ENCODE assay signal across 33 mouse cellular contexts in the genomic region with DNA sequence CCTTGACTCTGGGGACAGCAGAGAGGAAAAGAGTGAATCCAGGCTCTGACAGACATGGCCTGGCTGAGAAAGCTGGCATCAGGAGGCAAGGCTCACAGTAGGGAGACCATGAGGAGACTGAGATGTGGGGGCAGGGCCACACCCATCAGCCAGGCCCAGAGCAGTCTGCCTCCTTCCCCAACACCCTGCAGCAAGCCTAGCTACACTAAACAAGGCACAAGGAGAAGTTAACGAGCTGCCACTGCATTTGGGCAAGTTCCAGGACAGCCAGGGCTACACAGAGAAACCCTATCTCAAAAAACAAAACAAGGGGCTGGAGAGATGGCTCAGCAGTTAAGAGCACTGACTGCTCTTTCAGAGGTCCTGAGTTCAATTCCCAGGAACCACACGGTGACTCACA. TPM values are rescaled to one million over a fixed set of nuclear protein-coding genes. Genes with fewer than 3 reads are reported as not detected.
DNase-seq lines count a peak whose midpoint lies in the region; ATAC-seq and TF ChIP-seq lines count a peak whose summit lies in the region.
"Had no signal": no experiment of that assay in that cellular context is flagged by ENCODE, and none has a peak within 500 bp of the region (broad histone marks: within the 10 kb centered on the region; RNA-seq: fewer than 3 reads in every experiment).

No protein-coding gene starts in this region.

- no peaks in the 10 kb centered on the region for H3K4me1 ChIP-seq in midbrain, embryonic 11.5 days (ENCODE audit: control insufficient read depth, insufficient read depth, low read length)
- peaks cover 17% of the 10 kb centered on the region for H3K4me1 ChIP-seq in midbrain, embryonic 10.5 days
- H3K4me1 ChIP-seq in liver, embryonic 14.5 days (replicated peaks; ENCODE audit: control insufficient read depth in 2 of 2, insufficient read depth in 2 of 2, low read length in 1 of 2), result peaks cover 28 to 60% of the 10 kb centered on the region in 2 experiments
- no peaks in the 10 kb centered on the region for H3K4me1 ChIP-seq in heart, embryonic 11.5 days (ENCODE audit: control insufficient read depth, insufficient read depth, low read length)
- H3K4me1 ChIP-seq in hindbrain, embryonic 11.5 days (replicated peaks; ENCODE audit: control insufficient read depth, insufficient read depth, low read length), result no peaks in the 10 kb centered on the region
- H3K4me1 ChIP-seq: intestine, embryonic 15.5 days; limb, embryonic 13.5 days; lung, embryonic 15.5 days; neural tube, embryonic 12.5 days had no signal

- no peak for ATAC-seq in CD4-positive, CD25-positive, alpha-beta regulatory T cell, adult 4 months
- no peak for ATAC-seq in midbrain, embryonic 11.5 days (ENCODE audit: low FRiP score)
- ATAC-seq in liver, embryonic 14.5 days (ENCODE audit: insufficient read depth), result no peak
- ATAC-seq in monocyte, adult 5-6 weeks (replicated peaks; ENCODE audit: insufficient number of reproducible peaks, low FRiP score, low TSS enrichment, poor library complexity, severe bottlenecking), result 0 out of 2 replicates have a peak, but pooled peaks have one; percentile 29
- ATAC-seq in heart, embryonic 11.5 days (replicated peaks; ENCODE audit: insufficient number of reproducible peaks, low FRiP score, low TSS enrichment), result no peak
- ATAC-seq in hindbrain, embryonic 11.5 days (ENCODE audit: low FRiP score), result no peak
- ATAC-seq: activated CD4-positive, CD25-positive, alpha-beta regulatory T cell, adult 4 months; forebrain, embryonic 14.5 days; hindbrain, postnatal 0 days; intestine, embryonic 15.5 days; midbrain, embryonic 16.5 days had no signal

- H3K9me3 ChIP-seq in midbrain, embryonic 11.5 days (ENCODE audit: control insufficient read depth, low read length), result no peaks in the 10 kb centered on the region
- H3K9me3 ChIP-seq in midbrain, embryonic 10.5 days (replicated peaks), result no peaks in the 10 kb centered on the region
- no peaks in the 10 kb centered on the region for H3K9me3 ChIP-seq in liver, embryonic 14.5 days (ENCODE audit: control insufficient read depth, low read length)
- no peaks in the 10 kb centered on the region for H3K9me3 ChIP-seq in heart, embryonic 11.5 days (replicated peaks; ENCODE audit: control insufficient read depth, low read length)
- no peaks in the 10 kb centered on the region for H3K9me3 ChIP-seq in hindbrain, embryonic 11.5 days (ENCODE audit: control insufficient read depth, low read length)
- H3K9me3 ChIP-seq: heart, embryonic 15.5 days; hindbrain, embryonic 12.5 days; intestine, embryonic 15.5 days; limb, embryonic 13.5 days; lung, embryonic 15.5 days; neural tube, embryonic 12.5 days; stomach, embryonic 15.5 days had no signal

- H3K9ac ChIP-seq in midbrain, embryonic 11.5 days (ENCODE audit: low read length), result no peak overlapping the region
- no peak overlapping the region for H3K9ac ChIP-seq in liver, embryonic 14.5 days (replicated peaks)
- H3K9ac ChIP-seq in heart, embryonic 11.5 days (ENCODE audit: low read depth, low read length), result no peak overlapping the region
- no peak overlapping the region for H3K9ac ChIP-seq in hindbrain, embryonic 11.5 days (ENCODE audit: low read depth, low read length)
- H3K9ac ChIP-seq: heart, embryonic 15.5 days; hindbrain, embryonic 12.5 days; intestine, embryonic 15.5 days; limb, embryonic 13.5 days; lung, embryonic 15.5 days; neural tube, embryonic 12.5 days; stomach, embryonic 15.5 days had no signal

- no peaks in the 10 kb centered on the region for H3K36me3 ChIP-seq in midbrain, embryonic 11.5 days (ENCODE audit: control insufficient read depth, insufficient read depth, low read length)
- H3K36me3 ChIP-seq in midbrain, embryonic 10.5 days, result no peaks in the 10 kb centered on the region
- no peaks in the 10 kb centered on the region for H3K36me3 ChIP-seq in liver, embryonic 14.5 days (replicated peaks; ENCODE audit: control insufficient read depth, insufficient read depth, low read depth)
- no peaks in the 10 kb centered on the region for H3K36me3 ChIP-seq in heart, embryonic 11.5 days (ENCODE audit: control insufficient read depth, insufficient read depth, low read length)
- no peaks in the 10 kb centered on the region for H3K36me3 ChIP-seq in hindbrain, embryonic 11.5 days (ENCODE audit: control insufficient read depth, insufficient read depth, low read length)
- H3K36me3 ChIP-seq: heart, embryonic 15.5 days; hindbrain, embryonic 12.5 days; intestine, embryonic 15.5 days; limb, embryonic 13.5 days; lung, embryonic 15.5 days; neural tube, embryonic 12.5 days; stomach, embryonic 15.5 days had no signal

- 67% methylated on average over 2 of the region's 2 CpGs for whole genome bisulfite sequencing in midbrain, embryonic 11.5 days
- 54% methylated on average over 2 of the region's 2 CpGs for WGBS in midbrain, embryonic 10.5 days
- 23% methylated on average over 2 of the region's 2 CpGs for WGBS in liver, embryonic 14.5 days (ENCODE audit: insufficient replicate concordance)
- 42% methylated on average over 2 of the region's 2 CpGs for WGBS in heart, embryonic 11.5 days (ENCODE audit: insufficient replicate concordance)
- WGBS in hindbrain, embryonic 11.5 days, result 54% methylated on average over 2 of the region's 2 CpGs

- TF ChIP-seq CTCF in liver, embryonic 14.5 days (IDR thresholded peaks at IDR 0.05; ENCODE audit: low read depth), result no peak

- no peak overlapping the region for H3K4me3 ChIP-seq in midbrain, embryonic 11.5 days (ENCODE audit: low read depth, low read length)
- no peak overlapping the region for H3K4me3 ChIP-seq in midbrain, embryonic 10.5 days
- H3K4me3 ChIP-seq in liver, embryonic 14.5 days (ENCODE audit: insufficient read depth in 1 of 2, low read depth in 2 of 2, low read length in 2 of 2), result no peak overlapping the region
- H3K4me3 ChIP-seq in heart, embryonic 11.5 days (ENCODE audit: low read depth, low read length), result no peak overlapping the region
- H3K4me3 ChIP-seq in hindbrain, embryonic 11.5 days (ENCODE audit: low read depth, low read length), result no peak overlapping the region
- H3K4me3 ChIP-seq: heart, embryonic 15.5 days; hindbrain, embryonic 12.5 days; intestine, embryonic 15.5 days; layer of hippocampus, adult 2 months; left cerebral cortex, adult 2 months; limb, embryonic 13.5 days; lung, embryonic 15.5 days; myocyte; neural tube, embryonic 12.5 days; stomach, embryonic 15.5 days had no signal

- no peak for TF ChIP-seq EP300 in liver, embryonic 14.5 days (IDR thresholded peaks at IDR 0.05; ENCODE audit: low read depth)

- H3K4me2 ChIP-seq in midbrain, embryonic 11.5 days, result no peak overlapping the region
- no peak overlapping the region; the same call in 1 of the 2 replicates for H3K4me2 ChIP-seq in liver, embryonic 14.5 days (ENCODE audit: low read depth)
- H3K4me2 ChIP-seq in heart, embryonic 11.5 days, result no peak overlapping the region
- H3K4me2 ChIP-seq in hindbrain, embryonic 11.5 days (replicated peaks; ENCODE audit: low read depth, low read length), result no peak overlapping the region
- H3K4me2 ChIP-seq: heart, embryonic 15.5 days; hindbrain, embryonic 12.5 days; intestine, embryonic 15.5 days; limb, embryonic 13.5 days; lung, embryonic 15.5 days; neural tube, embryonic 12.5 days; stomach, embryonic 15.5 days had no signal

- no peaks in the 10 kb centered on the region for H3K27me3 ChIP-seq in midbrain, embryonic 11.5 days (ENCODE audit: control insufficient read depth, insufficient read depth, low read length)
- H3K27me3 ChIP-seq in midbrain, embryonic 10.5 days (ENCODE audit: low read depth, poor library complexity, severe bottlenecking), result no peaks in the 10 kb centered on the region
- H3K27me3 ChIP-seq in liver, embryonic 14.5 days (ENCODE audit: control insufficient read depth, insufficient read depth, low read length), result no peaks in the 10 kb centered on the region
- H3K27me3 ChIP-seq in heart, embryonic 11.5 days (ENCODE audit: control insufficient read depth, insufficient read depth, low read length), result no peaks in the 10 kb centered on the region
- H3K27me3 ChIP-seq in hindbrain, embryonic 11.5 days (ENCODE audit: control insufficient read depth, insufficient read depth, low read length), result no peaks in the 10 kb centered on the region
- H3K27me3 ChIP-seq: heart, embryonic 15.5 days; hindbrain, embryonic 12.5 days; intestine, embryonic 15.5 days; limb, embryonic 13.5 days; lung, embryonic 15.5 days; neural tube, embryonic 12.5 days; stomach, embryonic 15.5 days had no signal

- H3K27ac ChIP-seq in midbrain, embryonic 11.5 days (ENCODE audit: low read depth, low read length), result no peak overlapping the region
- no peak overlapping the region for H3K27ac ChIP-seq in midbrain, embryonic 10.5 days (replicated peaks)
- H3K27ac ChIP-seq in liver, embryonic 14.5 days, result peak overlapping the region; percentile 17
- no peak overlapping the region for H3K27ac ChIP-seq in heart, embryonic 11.5 days (ENCODE audit: low read depth, low read length)
- no peak overlapping the region for H3K27ac ChIP-seq in hindbrain, embryonic 11.5 days (ENCODE audit: low read depth, low read length)
- H3K27ac ChIP-seq: heart, embryonic 15.5 days; hindbrain, embryonic 12.5 days; hindbrain, postnatal 0 days; intestine, embryonic 15.5 days; layer of hippocampus, adult 2 months; left cerebral cortex, adult 2 months; limb, embryonic 13.5 days; lung, embryonic 15.5 days; neural tube, embryonic 12.5 days; stomach, embryonic 15.5 days had no signal

- DNase-seq in CD4-positive, CD25-positive, alpha-beta regulatory T cell, adult 2 months (ENCODE audit: low read depth, low spot score), result peak; percentile 37
- DNase-seq in midbrain, embryonic 11.5 days (ENCODE audit: low spot score, missing footprints), result peak; percentile 33
- no peak for DNase-seq in midbrain, embryonic 10.5 days (ENCODE audit: low spot score)
- DNase-seq in liver, embryonic 14.5 days (ENCODE audit: low read depth in 3 of 3, low spot score in 3 of 3), result no peak
- DNase-seq in hindbrain, embryonic 11.5 days (ENCODE audit: low spot score), result no peak
- DNase-seq: adrenal gland, adult 2 months; cerebellum, adult 2 months; cerebellum, postnatal 25 days; gastrocnemius, postnatal 14 days; kidney, adult 2 months; kidney, postnatal 10 days had no signal

RNA-seq across cellular contexts. Expression of a gene that starts 4.6 kb away (rescaled TPM):
- polyA plus RNA-seq in CD4-positive, CD25-positive, alpha-beta regulatory T cell, adult 4 months (2017; shearing (Covaris generic)), result 100 to 1,000 TPM; 101 to 103 TPM
- polyA plus RNA-seq in midbrain, embryonic 11.5 days (2014; fragmentation: Nextera tagmentation; extraction: Ambion mirVana), result 0.19 TPM in 1 of 2 replicates, not detected in the other
- 0.09 and 0.10 TPM in 2 replicates for polyA plus RNA-seq in midbrain, embryonic 10.5 days (2016; fragmentation: Nextera tagmentation; extraction: Ambion mirVana)
- polyA plus RNA-seq in liver, embryonic 14.5 days (2012; rRNA removed), result 8.0 and 10.8 TPM in 2 replicates
- 7.9 and 8.0 TPM in 2 replicates for polyA plus RNA-seq in liver, embryonic 14.5 days (2014; fragmentation: Nextera tagmentation; extraction: Ambion mirVana)
- 1,218 to 1,278 TPM (median 1,233 TPM) in 3 replicates for total RNA-seq in monocyte, adult 5-6 weeks (2017)
- polyA plus RNA-seq in heart, embryonic 11.5 days (2014; fragmentation: Nextera tagmentation; extraction: Ambion mirVana), result 0.32 and 0.39 TPM in 2 replicates
- 0.07 and 0.08 TPM in 2 replicates for polyA plus RNA-seq in hindbrain, embryonic 11.5 days (2014; fragmentation: Nextera tagmentation; extraction: Ambion mirVana)
- polyA plus RNA-seq: embryonic facial prominence, embryonic 11.5 days; forebrain, embryonic 14.5 days; hindbrain, embryonic 12.5 days; midbrain, embryonic 16.5 days had no signal

RNA-seq across cellular contexts. Expression of a gene that starts 20.2 kb away (rescaled TPM):
- polyA plus RNA-seq in CD4-positive, CD25-positive, alpha-beta regulatory T cell, adult 4 months (2017; shearing (Covaris generic)), result 10 to 100 TPM in 1 of 2 experiments, 1 to 10 TPM in 1; 7.5 to 15.2 TPM
- polyA plus RNA-seq in midbrain, embryonic 11.5 days (2014; fragmentation: Nextera tagmentation; extraction: Ambion mirVana), result 5.7 and 6.2 TPM in 2 replicates
- polyA plus RNA-seq in midbrain, embryonic 10.5 days (2016; fragmentation: Nextera tagmentation; extraction: Ambion mirVana), result 7.2 and 10.3 TPM in 2 replicates
- polyA plus RNA-seq in liver, embryonic 14.5 days (2012; rRNA removed), result 35.6 and 35.9 TPM in 2 replicates
- polyA plus RNA-seq in liver, embryonic 14.5 days (2014; fragmentation: Nextera tagmentation; extraction: Ambion mirVana), result 48.6 and 49.2 TPM in 2 replicates
- 5.1 to 16.1 TPM (median 9.1 TPM) in 3 replicates for total RNA-seq in monocyte, adult 5-6 weeks (2017)
- 6.2 and 6.6 TPM in 2 replicates for polyA plus RNA-seq in heart, embryonic 11.5 days (2014; fragmentation: Nextera tagmentation; extraction: Ambion mirVana)
- 1.7 and 2.0 TPM in 2 replicates for polyA plus RNA-seq in hindbrain, embryonic 11.5 days (2014; fragmentation: Nextera tagmentation; extraction: Ambion mirVana)
- total RNA-seq: heart, postnatal 25 days; layer of hippocampus, adult 2 months had no signal
- polyA plus RNA-seq: C2C12 had no signal

RNA-seq across cellular contexts. Expression of a gene that starts 51.1 kb away (rescaled TPM):
- polyA plus RNA-seq in CD4-positive, CD25-positive, alpha-beta regulatory T cell, adult 4 months (2017; shearing (Covaris generic)), result 100 to 1,000 TPM; 274 to 321 TPM
- polyA plus RNA-seq in midbrain, embryonic 11.5 days (2014; fragmentation: Nextera tagmentation; extraction: Ambion mirVana), result 1.3 and 1.7 TPM in 2 replicates
- 0.91 and 1.2 TPM in 2 replicates for polyA plus RNA-seq in midbrain, embryonic 10.5 days (2016; fragmentation: Nextera tagmentation; extraction: Ambion mirVana)
- polyA plus RNA-seq in liver, embryonic 14.5 days (2012; rRNA removed), result 5.3 and 6.4 TPM in 2 replicates
- polyA plus RNA-seq in liver, embryonic 14.5 days (2014; fragmentation: Nextera tagmentation; extraction: Ambion mirVana), result 7.6 and 8.5 TPM in 2 replicates
- 34.3 to 52.4 TPM (median 39.3 TPM) in 3 replicates for total RNA-seq in monocyte, adult 5-6 weeks (2017)
- 0.92 and 0.96 TPM in 2 replicates for polyA plus RNA-seq in heart, embryonic 11.5 days (2014; fragmentation: Nextera tagmentation; extraction: Ambion mirVana)
- polyA plus RNA-seq in hindbrain, embryonic 11.5 days (2014; fragmentation: Nextera tagmentation; extraction: Ambion mirVana), result 1.0 and 1.3 TPM in 2 replicates

RNA-seq across cellular contexts. Expression of a gene that starts 53.6 kb away (rescaled TPM):
- 10 to 100 TPM; 39.7 to 51.9 TPM for polyA plus RNA-seq in CD4-positive, CD25-positive, alpha-beta regulatory T cell, adult 4 months (2017; shearing (Covaris generic))
- polyA plus RNA-seq in midbrain, embryonic 11.5 days (2014; fragmentation: Nextera tagmentation; extraction: Ambion mirVana), result 85.3 and 88.0 TPM in 2 replicates
- 94.3 and 109 TPM in 2 replicates for polyA plus RNA-seq in midbrain, embryonic 10.5 days (2016; fragmentation: Nextera tagmentation; extraction: Ambion mirVana)
- polyA plus RNA-seq in liver, embryonic 14.5 days (2012; rRNA removed), result 17.6 and 27.6 TPM in 2 replicates
- 17.4 and 18.4 TPM in 2 replicates for polyA plus RNA-seq in liver, embryonic 14.5 days (2014; fragmentation: Nextera tagmentation; extraction: Ambion mirVana)
- total RNA-seq in monocyte, adult 5-6 weeks (2017), result 48.7 to 89.2 TPM (median 59.8 TPM) in 3 replicates
- polyA plus RNA-seq in heart, embryonic 11.5 days (2014; fragmentation: Nextera tagmentation; extraction: Ambion mirVana), result 41.7 and 41.8 TPM in 2 replicates
- polyA plus RNA-seq in hindbrain, embryonic 11.5 days (2014; fragmentation: Nextera tagmentation; extraction: Ambion mirVana), result 64.7 and 76.2 TPM in 2 replicates

RNA-seq across cellular contexts. Expression of a gene that starts 55.1 kb away (rescaled TPM):
- polyA plus RNA-seq in CD4-positive, CD25-positive, alpha-beta regulatory T cell, adult 4 months (2017; shearing (Covaris generic)), result under 1 TPM in 1 of 2 experiments, not detected in 1; 0.81 TPM
- polyA plus RNA-seq in midbrain, embryonic 11.5 days (2014; fragmentation: Nextera tagmentation; extraction: Ambion mirVana), result not detected in 2 replicates
- polyA plus RNA-seq in midbrain, embryonic 10.5 days (2016; fragmentation: Nextera tagmentation; extraction: Ambion mirVana), result not detected in 2 replicates
- 0.08 and 0.11 TPM in 2 replicates for polyA plus RNA-seq in liver, embryonic 14.5 days (2012; rRNA removed)
- not detected in 2 replicates for polyA plus RNA-seq in liver, embryonic 14.5 days (2014; fragmentation: Nextera tagmentation; extraction: Ambion mirVana)
- not detected in 3 replicates for total RNA-seq in monocyte, adult 5-6 weeks (2017)
- not detected in 2 replicates for polyA plus RNA-seq in heart, embryonic 11.5 days (2014; fragmentation: Nextera tagmentation; extraction: Ambion mirVana)
- polyA plus RNA-seq in hindbrain, embryonic 11.5 days (2014; fragmentation: Nextera tagmentation; extraction: Ambion mirVana), result not detected in 2 replicates
- total RNA-seq: adrenal gland, adult 2 months; gastrocnemius, postnatal 14 days; heart, postnatal 25 days; hindbrain, postnatal 0 days; layer of hippocampus, adult 2 months; layer of hippocampus, postnatal 14 days; left cerebral cortex, adult 2 months; left cerebral cortex, postnatal 25 days had no signal
- polyA plus RNA-seq: activated CD4-positive, CD25-positive, alpha-beta regulatory T cell, adult 4 months; C2C12; embryonic facial prominence, embryonic 11.5 days; forebrain, embryonic 14.5 days; heart, embryonic 15.5 days; hindbrain, embryonic 12.5 days; hindbrain, postnatal 0 days; kidney, adult 2 months; limb, embryonic 13.5 days; lung, embryonic 15.5 days; midbrain, embryonic 16.5 days; myocyte; neural tube, embryonic 12.5 days had no signal

Comparison
In these comparisons a context has a peak if more than half of its experiments do, and no peak if none do; other contexts are left out.
1. DNase-seq: peak in CD4-positive, CD25-positive, alpha-beta regulatory T cell, adult 2 months (single experiment) and midbrain, embryonic 11.5 days (single experiment); none in midbrain, embryonic 10.5 days (single experiment), liver, embryonic 14.5 days (0 of 3) and hindbrain, embryonic 11.5 days (single experiment).
2. RNA of a gene that starts 4.6 kb away (polyA plus RNA-seq): 101 to 103 TPM in CD4-positive, CD25-positive, alpha-beta regulatory T cell, adult 4 months; 7.9 to 10.8 TPM in liver, embryonic 14.5 days, 0.32 to 0.39 TPM in heart, embryonic 11.5 days, 0.09 to 0.10 TPM in midbrain, embryonic 10.5 days, 0.07 to 0.08 TPM in hindbrain, embryonic 11.5 days and 0.19 TPM in midbrain, embryonic 11.5 days; every median in the first group is over 4 times any median in the second.
3. RNA of a gene that starts 51.1 kb away (polyA plus RNA-seq): 274 to 321 TPM in CD4-positive, CD25-positive, alpha-beta regulatory T cell, adult 4 months; 5.3 to 8.5 TPM in liver, embryonic 14.5 days, 1.3 to 1.7 TPM in midbrain, embryonic 11.5 days, 1.0 to 1.3 TPM in hindbrain, embryonic 11.5 days, 0.92 to 0.96 TPM in heart, embryonic 11.5 days and 0.91 to 1.2 TPM in midbrain, embryonic 10.5 days; every median in the first group is over 10 times any median in the second.